ENCODE assay signal across 21 mouse cellular contexts in genomic region chr5:37920481-37920880, GRCm38 (mm10).
"Had no signal": no experiment of that assay in that cellular context is flagged by ENCODE, and none has a peak within 500 bp of the region (broad histone marks: within the 10 kb centered on the region; RNA-seq: fewer than 3 reads in every experiment).

No protein-coding gene starts in this region.

- ATAC-seq: liver, postnatal 0 days; lung, postnatal 0 days had no signal

- H3K36me3 ChIP-seq: limb, embryonic 12.5 days; limb, embryonic 15.5 days; midbrain, embryonic 10.5 days; neural tube, embryonic 13.5 days had no signal

- H3K9ac ChIP-seq: limb, embryonic 12.5 days; limb, embryonic 15.5 days; liver, embryonic 14.5 days; liver, postnatal 0 days; lung, embryonic 14.5 days; neural tube, embryonic 13.5 days had no signal

- DNase-seq: kidney, adult 18-20 months; kidney, adult 9 months; kidney, postnatal 25 days; layer of hippocampus, adult 9-11 months; liver, postnatal 0 days; lung, embryonic 14.5 days; lung, postnatal 36 days; midbrain, embryonic 14.5 days; thymus, adult 18-20 months; thymus, postnatal 36 days had no signal

- H3K4me3 ChIP-seq: layer of hippocampus, adult 2 months; left cerebral cortex, adult 2 months; limb, embryonic 12.5 days; limb, embryonic 15.5 days; megakaryocyte, embryonic 14.5 days; midbrain, embryonic 10.5 days; neural tube, embryonic 13.5 days had no signal

- H3K4me1 ChIP-seq: megakaryocyte, embryonic 14.5 days had no signal

- H3K9me3 ChIP-seq: limb, embryonic 15.5 days; megakaryocyte, embryonic 14.5 days had no signal

- H3K27ac ChIP-seq: kidney, postnatal 0 days; layer of hippocampus, adult 2 months; left cerebral cortex, adult 2 months; limb, embryonic 12.5 days; limb, embryonic 15.5 days; liver, embryonic 14.5 days; midbrain, embryonic 10.5 days; neural tube, embryonic 13.5 days had no signal

- H3K4me2 ChIP-seq: limb, embryonic 12.5 days; limb, embryonic 15.5 days; liver, embryonic 11.5 days; lung, embryonic 14.5 days; neural tube, embryonic 13.5 days had no signal
